Mouse (Mus musculus): ENCODE data around the gene A730071L15Rik. TPM values are rescaled to one million over a fixed set of nuclear protein-coding genes. Genes with fewer than 3 reads are reported as not detected.
A peak's percentile ranks its signal among the peaks of the same experiment; 100 is the strongest.

A730071L15Rik gene
- 0.52 and 0.82 TPM in 2 replicates for polyA plus RNA-seq (2015; fragmentation: Nextera tagmentation; extraction: Ambion mirVana)

DNA sequence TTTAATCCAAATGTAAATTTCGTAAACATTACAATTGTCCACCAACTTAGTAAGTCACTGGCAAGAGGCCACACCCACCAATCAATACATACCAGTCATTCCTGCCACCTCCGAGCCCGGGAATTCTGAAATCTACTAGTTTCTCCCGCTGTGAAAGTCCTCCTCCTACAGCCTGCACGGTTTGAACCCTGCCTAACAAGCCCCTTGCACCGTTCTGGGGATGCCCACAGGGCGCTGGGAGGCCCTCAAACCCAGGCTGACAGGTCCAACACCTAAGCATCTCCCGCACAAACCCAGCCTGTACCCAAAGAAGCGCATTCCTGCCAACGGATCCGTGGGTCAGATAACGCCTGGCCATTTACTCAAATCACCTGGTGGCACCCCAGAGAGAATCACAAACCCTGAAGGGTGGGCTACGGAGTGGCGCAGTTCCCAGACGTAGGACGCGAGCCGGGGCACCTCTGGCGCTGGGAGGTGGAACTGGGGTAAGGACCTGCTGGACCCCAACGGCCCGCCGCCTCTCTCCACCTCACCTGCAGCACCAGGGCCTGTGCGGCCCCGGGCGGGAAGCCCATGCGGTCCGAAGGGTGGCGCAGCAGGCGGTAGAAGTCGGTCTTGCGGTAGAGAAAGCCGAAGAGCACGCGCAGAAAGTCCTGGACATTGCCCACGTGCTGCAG lies at the start of gene A730071L15Rik:
Gene A730071L15Rik, plus strand, starts transcription at position 620 of the 677 bp plus-strand sequence.
- peak; percentile 61 for ATAC-seq (replicated peaks)
- H3K4me2 ChIP-seq (replicated peaks), result peak within 1 kb of the TSS; percentile 78
- WGBS, result 2% methylated on average over 35 of the region's 35 CpGs
- peaks cover 29% of the 10 kb centered on the region for H3K4me1 ChIP-seq
- no peaks in the 10 kb centered on the region for H3K36me3 ChIP-seq
- H3K9ac ChIP-seq (replicated peaks), result peak within 1 kb of the TSS; percentile 74
- no peaks in the 10 kb centered on the region for H3K9me3 ChIP-seq
- H3K27me3 ChIP-seq, result no peaks in the 10 kb centered on the region
- peak within 1 kb of the TSS; percentile 98 for H3K27ac ChIP-seq (replicated peaks)
- peak within 1 kb of the TSS; percentile 59 for H3K4me3 ChIP-seq

- Histone ChIP-seq H3K27ac (replicated peaks) (no peak overlapping the region), H3K27me3 (no peaks in the 10 kb centered on the region), H3K9me3 (no peaks in the 10 kb centered on the region), H3K4me3 (no peak overlapping the region), H3K9ac (replicated peaks) (no peak overlapping the region), H3K4me1 (peaks cover 17% of the 10 kb centered on the region), H3K36me3 (peaks cover 11% of the 10 kb centered on the region), H3K4me2 (replicated peaks) (no peak overlapping the region)
- no peak for ATAC-seq (replicated peaks)
- 81% methylated on average over 4 of the region's 4 CpGs for WGBS
Observed at GRCm38 (mm10) chr11:6152864-6153263, 47.0 kb upstream of the A730071L15Rik start.

DNA sequence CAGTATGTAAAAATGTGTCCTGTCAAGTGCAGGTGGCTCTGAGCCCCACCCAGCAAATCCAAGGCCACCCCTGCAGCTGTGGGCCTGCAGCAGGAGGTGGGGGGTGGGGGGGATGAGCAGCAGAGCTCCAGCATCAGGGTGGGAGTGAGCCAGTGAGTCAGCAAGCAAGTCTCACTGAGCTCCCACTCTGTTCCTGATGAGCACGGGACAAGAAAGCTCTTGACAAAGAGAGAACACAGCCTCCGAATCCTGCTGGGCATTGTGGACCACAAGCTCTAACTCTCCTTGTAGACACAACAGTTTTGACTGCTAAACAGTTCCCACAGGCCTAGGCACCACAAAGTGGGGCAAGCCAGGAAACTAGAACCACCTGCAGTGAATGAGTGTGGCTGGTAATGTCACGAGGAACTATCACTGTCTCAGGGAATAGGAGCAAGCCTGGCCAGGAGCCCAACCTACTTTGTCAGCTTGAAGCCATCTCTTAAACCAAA lies 45.6 kb upstream of the A730071L15Rik start:
- no peak overlapping the region for H3K27ac ChIP-seq (replicated peaks)
- ATAC-seq (replicated peaks), result no peak
- WGBS, result 57% methylated on average over 3 of the region's 3 CpGs

GRCm38 (mm10) chr11:6156651-6157050 lies 43.2 kb upstream of the A730071L15Rik start:
- Histone ChIP-seq H3K27me3 (no peaks in the 10 kb centered on the region), H3K9me3 (no peaks in the 10 kb centered on the region), H3K36me3 (no peaks in the 10 kb centered on the region), H3K4me1 (peaks cover 24% of the 10 kb centered on the region), H3K4me3 (no peak overlapping the region), H3K27ac (replicated peaks) (no peak overlapping the region), H3K4me2 (replicated peaks) (no peak overlapping the region), H3K9ac (replicated peaks) (no peak overlapping the region)
- 72% methylated on average over 5 of the region's 5 CpGs for WGBS
- ATAC-seq (replicated peaks), result no peak

More for the DNA sequence above, 45.6 kb upstream of the A730071L15Rik start:
- H3K4me1 ChIP-seq, result peaks cover 17% of the 10 kb centered on the region
- no peak overlapping the region for H3K4me2 ChIP-seq (replicated peaks)
- no peak overlapping the region for H3K4me3 ChIP-seq
- H3K9me3 ChIP-seq, result no peaks in the 10 kb centered on the region
- no peaks in the 10 kb centered on the region for H3K27me3 ChIP-seq
- H3K9ac ChIP-seq (replicated peaks), result no peak overlapping the region
- H3K36me3 ChIP-seq, result peaks cover 4% of the 10 kb centered on the region; the same call in 1 of the 2 replicates

DNA sequence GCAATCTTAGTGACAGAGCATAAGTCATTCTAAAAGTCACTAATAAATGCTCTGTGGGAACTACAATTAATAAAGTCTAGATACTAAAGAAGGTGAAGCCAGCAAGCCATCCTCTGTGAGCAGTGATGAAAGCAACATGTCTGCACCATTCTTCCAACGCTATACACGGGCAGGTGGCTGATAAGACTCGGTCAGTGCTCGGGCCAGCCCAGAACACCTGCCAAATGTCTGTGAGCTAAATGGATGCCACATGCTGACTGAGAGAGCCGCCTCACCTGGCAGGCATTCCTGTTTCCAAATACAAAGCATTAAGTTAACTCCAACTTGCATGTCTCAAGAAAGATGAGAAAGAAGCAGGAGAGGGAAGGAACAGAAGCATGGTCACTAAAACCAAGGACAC lies 42.7 kb upstream of the A730071L15Rik start:
- H3K27me3 ChIP-seq, result no peaks in the 10 kb centered on the region
- no peak overlapping the region for H3K4me3 ChIP-seq
- no peak overlapping the region for H3K9ac ChIP-seq (replicated peaks)
- no peak overlapping the region for H3K4me2 ChIP-seq (replicated peaks)
- no peaks in the 10 kb centered on the region for H3K36me3 ChIP-seq
- no peak for ATAC-seq (replicated peaks)
- peaks cover 24% of the 10 kb centered on the region for H3K4me1 ChIP-seq
- WGBS, result 78% methylated on average over 5 of the region's 5 CpGs
- H3K27ac ChIP-seq (replicated peaks), result no peak overlapping the region
- no peaks in the 10 kb centered on the region for H3K9me3 ChIP-seq

GRCm38 (mm10) chr11:6158515-6158914 lies 41.3 kb upstream of the A730071L15Rik start:
- no peaks in the 10 kb centered on the region for H3K9me3 ChIP-seq
- no peak overlapping the region for H3K4me2 ChIP-seq (replicated peaks)
- WGBS, result 94% methylated on average over 1 of the region's 1 CpGs
- H3K27me3 ChIP-seq, result no peaks in the 10 kb centered on the region
- H3K9ac ChIP-seq (replicated peaks), result no peak overlapping the region
- H3K36me3 ChIP-seq, result no peaks in the 10 kb centered on the region
- H3K27ac ChIP-seq (replicated peaks), result no peak overlapping the region
- no peak for ATAC-seq (replicated peaks)
- H3K4me1 ChIP-seq, result peaks cover 24% of the 10 kb centered on the region
- no peak overlapping the region for H3K4me3 ChIP-seq

DNA sequence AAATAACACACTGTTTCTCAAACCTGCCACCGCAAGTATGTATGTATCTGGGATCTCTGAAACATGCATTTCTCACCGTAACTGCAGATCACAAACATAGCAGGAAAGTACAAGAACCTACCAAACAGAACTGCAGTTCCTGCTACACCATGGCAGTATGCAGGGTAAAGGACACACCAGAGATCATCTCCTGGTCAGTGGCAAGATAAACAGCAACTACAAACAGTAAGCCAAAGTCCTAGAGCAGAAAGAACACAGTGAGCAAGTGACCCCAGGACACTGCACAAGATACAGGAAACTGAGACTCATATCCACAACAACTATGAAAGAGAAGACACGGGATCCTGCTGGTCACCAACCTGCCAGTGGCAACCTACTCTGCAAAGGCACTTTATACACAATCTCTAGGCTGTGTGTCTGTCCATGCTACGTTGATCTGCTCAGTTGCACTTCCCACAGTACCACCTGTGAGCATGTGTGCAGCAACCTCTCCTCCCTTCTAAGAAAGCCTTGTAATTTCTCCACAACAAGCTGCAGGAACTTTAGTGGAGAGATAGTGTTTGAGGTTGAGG lies 40.0 kb upstream of the A730071L15Rik start:
- H3K27me3 ChIP-seq, result no peaks in the 10 kb centered on the region
- 90% methylated on average over 4 of the region's 4 CpGs for WGBS
- H3K36me3 ChIP-seq, result no peaks in the 10 kb centered on the region
- H3K9ac ChIP-seq (replicated peaks), result no peak overlapping the region
- no peak overlapping the region for H3K4me3 ChIP-seq
- no peak overlapping the region for H3K4me2 ChIP-seq (replicated peaks)
- peaks cover 13% of the 10 kb centered on the region; the same call in 1 of the 2 replicates for H3K4me1 ChIP-seq
- no peak overlapping the region for H3K27ac ChIP-seq (replicated peaks)
- ATAC-seq (replicated peaks), result no peak
- H3K9me3 ChIP-seq, result no peaks in the 10 kb centered on the region

- no peaks in the 10 kb centered on the region for H3K27me3 ChIP-seq
- no peak overlapping the region for H3K9ac ChIP-seq (replicated peaks)
- H3K36me3 ChIP-seq, result no peaks in the 10 kb centered on the region
- ATAC-seq (replicated peaks), result no peak
- H3K4me1 ChIP-seq, result 0 out of 2 replicates have a peak, but pooled peaks cover 12% of the 10 kb centered on the region
- no peak overlapping the region for H3K4me3 ChIP-seq
- H3K27ac ChIP-seq (replicated peaks), result no peak overlapping the region
- no peaks in the 10 kb centered on the region for H3K9me3 ChIP-seq
- WGBS, result 84% methylated on average over 3 of the region's 3 CpGs
- no peak overlapping the region for H3K4me2 ChIP-seq (replicated peaks)
Observed at GRCm38 (mm10) chr11:6160663-6161271, 39.1 kb upstream of the A730071L15Rik start.

DNA sequence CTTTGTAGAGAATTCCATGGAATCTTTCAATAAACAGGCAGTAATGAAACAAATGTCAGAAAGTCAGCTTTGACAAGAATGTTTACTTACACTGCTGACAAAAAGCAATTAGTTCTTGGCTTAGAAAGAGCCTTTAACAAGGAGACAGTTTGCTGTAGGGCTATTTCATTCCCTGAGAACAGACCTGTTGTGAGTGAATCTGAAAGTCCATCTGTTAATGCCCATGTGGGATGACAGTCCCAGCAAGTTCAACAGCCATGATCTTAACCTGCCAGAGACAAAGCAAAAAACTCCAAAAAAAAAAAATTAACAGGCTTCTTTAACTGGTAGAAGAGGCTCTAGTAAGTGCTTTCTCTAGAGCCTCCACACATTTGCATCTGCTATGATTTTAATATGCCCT lies 38.3 kb upstream of the A730071L15Rik start:
- H3K4me1 ChIP-seq, result peaks cover 12% of the 10 kb centered on the region
- H3K9me3 ChIP-seq, result no peaks in the 10 kb centered on the region
- H3K4me3 ChIP-seq, result no peak overlapping the region
- no peak for ATAC-seq (replicated peaks)
- no peaks in the 10 kb centered on the region for H3K27me3 ChIP-seq
- H3K4me2 ChIP-seq (replicated peaks), result no peak overlapping the region
- no peak overlapping the region for H3K27ac ChIP-seq (replicated peaks)
- no peak overlapping the region for H3K9ac ChIP-seq (replicated peaks)
- H3K36me3 ChIP-seq, result no peaks in the 10 kb centered on the region

DNA sequence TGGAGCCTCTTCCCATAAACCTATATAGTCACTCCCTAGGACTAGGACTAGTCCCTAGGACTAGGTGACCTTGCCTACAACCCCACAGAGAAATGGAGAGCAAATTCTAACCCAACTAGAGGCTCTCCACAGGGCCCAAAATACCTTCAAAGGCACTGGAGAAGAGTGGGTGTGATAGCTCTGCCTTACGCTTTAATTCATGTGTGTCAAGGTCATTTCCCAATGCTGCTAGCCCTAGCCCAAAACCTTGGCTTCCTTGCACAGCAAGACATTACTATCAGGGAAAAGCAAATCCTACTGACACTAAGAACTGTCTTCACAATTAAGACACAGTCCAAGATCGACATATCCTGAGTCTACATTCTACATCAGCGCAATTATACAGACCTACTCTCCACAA lies 36.8 kb upstream of the A730071L15Rik start:
- H3K4me1 ChIP-seq, result peaks cover 12% of the 10 kb centered on the region

DNA sequence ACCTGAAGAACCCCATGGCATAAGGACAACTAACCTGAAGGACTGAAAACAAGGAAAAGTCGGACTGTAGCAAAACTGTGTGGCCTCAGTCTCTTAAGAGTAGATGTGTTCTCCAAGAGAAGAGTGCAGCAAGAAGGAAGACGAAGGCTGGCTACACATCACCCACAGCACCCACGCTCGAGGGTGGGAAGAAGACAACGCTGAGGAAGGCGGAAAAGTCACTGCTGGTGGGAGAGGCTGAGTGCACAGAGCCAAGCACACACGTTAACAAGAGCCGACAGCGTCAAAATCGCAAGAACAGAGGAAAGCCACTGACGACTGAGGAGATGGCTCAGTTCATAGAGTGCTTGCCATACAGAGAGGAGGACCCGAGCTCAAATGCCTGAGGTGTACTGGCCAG lies 36.1 kb upstream of the A730071L15Rik start:
- H3K4me2 ChIP-seq (replicated peaks), result no peak overlapping the region
- no peak overlapping the region for H3K27ac ChIP-seq (replicated peaks)
- no peak overlapping the region for H3K9ac ChIP-seq (replicated peaks)
- H3K27me3 ChIP-seq, result no peaks in the 10 kb centered on the region
- ATAC-seq (replicated peaks), result no peak
- no peaks in the 10 kb centered on the region for H3K9me3 ChIP-seq
- H3K4me1 ChIP-seq, result peaks cover 12% of the 10 kb centered on the region
- no peaks in the 10 kb centered on the region for H3K36me3 ChIP-seq
- 93% methylated on average over 12 of the region's 12 CpGs for WGBS
- H3K4me3 ChIP-seq, result no peak overlapping the region

More for the DNA sequence above, 36.8 kb upstream of the A730071L15Rik start:
- Histone ChIP-seq H3K36me3 (no peaks in the 10 kb centered on the region), H3K27me3 (no peaks in the 10 kb centered on the region), H3K4me2 (replicated peaks) (no peak overlapping the region), H3K27ac (replicated peaks) (no peak overlapping the region), H3K9me3 (no peaks in the 10 kb centered on the region), H3K4me3 (no peak overlapping the region), H3K9ac (replicated peaks) (no peak overlapping the region)
- WGBS, result 95% methylated on average over 3 of the region's 3 CpGs
- no peak for ATAC-seq (replicated peaks)

DNA sequence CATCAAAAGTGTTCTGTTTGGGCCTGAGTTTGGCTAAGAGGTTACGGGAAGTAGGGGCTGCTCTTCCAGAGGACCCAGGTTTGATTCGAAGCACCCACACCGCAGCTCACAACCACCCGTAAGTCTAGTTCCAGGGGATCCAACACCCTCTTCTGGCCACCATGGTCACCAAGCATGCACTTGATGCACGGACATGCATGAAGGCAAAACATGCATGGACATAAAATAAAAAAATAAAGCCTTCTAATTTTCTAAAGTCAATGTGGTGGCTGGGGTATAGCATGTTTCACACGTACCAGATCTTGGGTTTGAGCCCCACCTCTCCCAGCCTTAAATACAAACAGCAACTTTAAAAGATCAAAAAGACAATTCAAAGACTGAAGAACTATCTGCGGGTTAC lies 35.0 kb upstream of the A730071L15Rik start:
- no peaks in the 10 kb centered on the region for H3K9me3 ChIP-seq
- H3K36me3 ChIP-seq, result no peaks in the 10 kb centered on the region
- no peak overlapping the region for H3K9ac ChIP-seq (replicated peaks)
- WGBS, result 97% methylated on average over 7 of the region's 7 CpGs
- no peaks in the 10 kb centered on the region for H3K27me3 ChIP-seq
- H3K4me1 ChIP-seq, result peaks cover 12% of the 10 kb centered on the region
- no peak for ATAC-seq (replicated peaks)
- H3K27ac ChIP-seq (replicated peaks), result no peak overlapping the region
- H3K4me3 ChIP-seq, result no peak overlapping the region
- no peak overlapping the region for H3K4me2 ChIP-seq (replicated peaks)

All from forebrain, embryonic 15.5 days (tissue).